Mouse (Mus musculus) frontal cortex, postnatal 14 days (tissue): Measurements from ENCODE around the gene Smap2.

Experiments
- DNase-seq, 2 experiments: peaks; one replicate each; pipeline ENCODE4 v3.0.0; 2022; ENCODE audit warnings: low spot score in 2 of 2

The Smap2 gene

DNA sequence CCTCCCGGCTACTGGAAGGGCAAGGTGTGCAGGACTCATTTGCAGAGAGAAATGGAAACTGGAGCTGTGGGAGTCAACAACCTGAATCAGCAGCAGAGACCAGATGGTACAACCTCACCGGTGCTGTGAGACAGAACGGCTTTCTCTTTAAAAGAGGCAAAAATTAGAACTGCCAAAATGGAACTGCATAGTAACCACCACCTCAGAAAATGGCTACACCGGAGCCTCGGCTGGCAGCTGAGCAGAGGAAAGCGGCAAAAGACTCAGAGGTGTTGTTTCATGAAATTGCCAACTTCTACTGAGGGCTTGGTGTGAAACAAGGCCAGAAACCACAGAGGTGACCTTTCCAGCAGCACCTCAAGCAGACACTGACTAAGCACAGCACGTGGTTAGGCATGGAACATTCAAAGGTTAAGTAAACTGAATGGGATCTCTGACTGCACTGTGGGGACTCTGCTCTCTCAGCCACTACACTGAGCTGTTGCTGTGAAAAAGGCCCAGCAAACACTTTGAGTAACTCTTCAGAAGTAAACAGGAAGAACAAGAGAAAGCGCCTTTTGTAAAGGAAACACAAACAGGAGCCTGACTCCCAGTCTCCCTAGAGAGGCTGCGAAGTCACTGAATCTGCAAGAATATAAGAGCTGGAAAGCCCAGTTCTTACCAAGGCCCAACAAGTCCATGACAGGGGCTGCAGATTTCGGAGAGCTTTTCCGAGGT, 42.2 kb downstream of the Smap2 start:
- no peak for DNase-seq

DNA sequence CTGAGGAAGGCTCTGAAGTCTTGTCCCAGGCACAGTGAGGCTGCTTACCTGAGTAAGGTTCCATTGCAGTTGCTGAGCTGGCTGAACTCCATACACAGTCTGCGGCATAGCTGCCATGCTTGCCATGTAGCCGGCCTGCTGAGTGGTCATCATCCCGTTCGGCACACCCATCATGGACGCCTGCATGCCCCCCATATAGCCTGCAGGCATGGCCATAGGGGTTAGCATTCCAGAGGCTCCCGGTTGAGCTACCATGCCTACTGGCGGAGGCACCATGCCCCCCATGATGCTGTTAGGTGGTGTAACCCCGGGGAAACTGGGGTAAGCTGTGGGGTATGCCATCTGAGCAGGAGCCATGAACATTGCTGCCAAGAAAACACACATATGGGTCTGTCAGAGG, 45.2 kb downstream of the Smap2 start:
- no peak for DNase-seq

DNA sequence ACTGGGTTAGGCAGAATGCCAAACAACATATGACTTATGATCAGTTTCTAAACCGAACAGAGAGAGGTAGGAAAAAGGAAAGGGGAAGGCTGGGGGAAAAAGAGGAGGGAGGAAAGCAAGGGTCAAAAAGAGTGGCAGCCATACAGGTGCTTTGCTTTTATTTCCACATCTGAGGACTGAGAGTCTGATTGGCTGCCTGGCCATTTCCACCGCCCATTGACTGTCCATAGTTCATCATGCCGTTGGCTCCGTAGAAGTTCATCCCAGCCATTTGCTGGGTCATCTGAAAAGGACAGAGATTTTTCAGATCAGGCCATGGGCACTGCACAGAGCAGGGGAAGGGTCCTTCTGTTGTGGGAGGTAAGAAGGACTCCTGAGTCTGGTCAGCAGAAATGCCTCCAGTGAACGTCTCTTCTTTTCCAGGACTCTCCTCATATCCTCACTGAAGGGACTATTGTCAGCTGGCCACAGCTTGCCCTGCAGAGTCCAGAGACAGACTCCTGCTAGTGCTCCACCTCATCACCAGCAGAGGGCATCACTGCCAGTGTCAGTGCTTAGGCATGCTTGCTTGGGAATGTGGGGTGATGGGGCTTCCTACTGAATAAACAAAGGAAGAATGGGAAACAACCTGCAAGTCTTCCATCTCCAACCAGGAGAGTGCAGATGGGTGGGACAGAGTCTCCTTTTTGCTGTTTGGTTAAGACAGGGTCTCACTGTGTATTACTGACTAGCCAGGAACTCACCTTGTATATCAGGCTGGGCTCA, 47.5 kb downstream of the Smap2 start:
- peak in 1 of 2 experiments; percentile 33 for DNase-seq

DNA sequence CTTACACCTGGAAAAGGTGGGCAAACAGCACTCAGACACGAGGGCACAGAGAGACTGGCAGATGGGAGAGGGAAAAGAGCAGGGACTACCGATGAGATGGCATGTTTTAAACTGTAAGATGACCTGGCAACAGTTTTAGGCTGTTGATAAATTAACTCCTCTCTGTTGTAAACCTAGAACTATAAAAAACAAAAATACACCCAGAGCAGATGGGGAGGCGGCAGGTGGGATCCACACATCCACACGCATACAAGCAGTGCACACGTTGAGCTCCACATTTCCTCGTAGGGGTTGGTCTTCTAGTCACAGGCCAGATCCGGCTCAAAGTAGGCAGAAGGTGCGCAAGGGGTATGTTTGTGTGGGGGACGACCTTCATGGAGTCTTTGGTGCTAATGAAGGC, 48.6 kb downstream of the Smap2 start:
- DNase-seq, result no peak

DNA sequence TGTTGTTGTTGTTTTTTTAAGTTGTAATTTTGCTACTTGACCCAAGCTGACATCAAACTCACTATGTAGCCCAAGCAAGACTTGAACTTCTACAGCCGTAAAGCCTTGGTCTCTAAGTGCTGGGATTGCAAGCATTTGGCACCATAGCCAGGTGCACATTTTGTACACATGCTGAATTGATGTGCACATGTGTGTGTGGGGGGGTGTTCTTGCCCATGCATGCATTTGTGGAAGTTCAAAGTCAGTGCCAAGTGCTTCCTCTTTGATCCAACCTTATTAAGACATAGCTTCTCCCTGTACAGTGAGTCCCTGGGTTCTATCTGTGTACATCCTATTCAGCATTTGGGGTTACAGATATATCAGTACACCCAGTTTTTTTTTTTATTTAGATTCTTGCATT, 61.5 kb downstream of the Smap2 start:
- no peak for DNase-seq

DNA sequence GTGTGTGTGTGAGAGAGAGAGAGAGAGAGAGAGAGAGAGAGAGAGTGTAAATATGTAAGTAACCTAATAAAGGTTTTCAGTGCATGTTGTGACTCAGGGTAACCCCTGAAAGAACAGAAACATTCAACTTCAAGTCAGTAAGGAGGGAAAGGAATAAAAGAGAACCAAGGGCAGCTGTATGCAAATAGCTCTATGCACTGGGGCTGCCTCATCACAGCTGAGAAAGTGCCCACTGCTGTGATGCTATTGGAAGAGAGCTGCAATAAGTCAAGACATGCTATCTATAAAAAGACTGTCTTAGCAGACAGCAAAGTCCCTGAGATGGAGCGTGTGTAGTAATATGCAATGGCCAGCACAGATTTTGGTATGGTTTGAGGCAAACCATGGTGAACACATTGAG, 63.4 kb downstream of the Smap2 start:
- DNase-seq, result no peak

DNA sequence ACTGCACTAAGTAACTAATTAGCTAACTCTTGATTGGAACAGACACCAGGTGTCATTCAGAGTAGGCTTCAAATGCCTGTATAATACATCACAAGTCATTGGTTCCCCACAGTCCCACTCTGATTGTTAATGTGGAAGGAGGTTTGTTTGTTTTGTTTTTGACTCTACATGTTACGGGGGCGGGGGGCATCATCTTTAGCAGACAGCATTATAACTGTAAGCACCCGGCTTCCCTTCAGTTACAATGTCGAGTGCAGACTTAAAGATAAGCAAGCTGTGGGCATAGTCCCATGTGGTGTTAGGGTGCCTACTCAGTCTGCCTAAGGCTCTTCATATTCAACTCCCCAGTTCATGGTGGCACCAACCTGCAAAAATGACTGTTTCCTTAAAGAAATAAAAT, 64.0 kb downstream of the Smap2 start:
- no peak for DNase-seq

DNA sequence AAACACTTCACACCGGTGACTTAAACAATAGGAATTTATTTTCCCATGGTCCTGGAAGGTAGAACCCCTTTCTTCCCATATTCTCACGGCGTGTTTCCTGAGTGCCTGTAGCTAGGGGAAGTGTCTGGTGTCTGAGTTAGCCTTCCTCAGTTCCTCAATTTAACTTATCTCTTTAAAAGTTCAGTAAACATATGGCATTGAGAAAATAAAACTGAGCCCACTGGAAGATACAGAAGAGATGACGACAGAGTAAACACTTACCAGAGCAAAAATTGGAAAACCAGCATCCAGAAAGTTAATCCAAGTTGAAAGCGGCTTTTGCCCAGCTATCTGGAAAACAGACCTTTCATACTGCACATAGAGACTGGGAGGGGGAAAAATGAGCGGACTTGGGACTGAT, 64.9 kb downstream of the Smap2 start:
- DNase-seq, result no peak

DNA sequence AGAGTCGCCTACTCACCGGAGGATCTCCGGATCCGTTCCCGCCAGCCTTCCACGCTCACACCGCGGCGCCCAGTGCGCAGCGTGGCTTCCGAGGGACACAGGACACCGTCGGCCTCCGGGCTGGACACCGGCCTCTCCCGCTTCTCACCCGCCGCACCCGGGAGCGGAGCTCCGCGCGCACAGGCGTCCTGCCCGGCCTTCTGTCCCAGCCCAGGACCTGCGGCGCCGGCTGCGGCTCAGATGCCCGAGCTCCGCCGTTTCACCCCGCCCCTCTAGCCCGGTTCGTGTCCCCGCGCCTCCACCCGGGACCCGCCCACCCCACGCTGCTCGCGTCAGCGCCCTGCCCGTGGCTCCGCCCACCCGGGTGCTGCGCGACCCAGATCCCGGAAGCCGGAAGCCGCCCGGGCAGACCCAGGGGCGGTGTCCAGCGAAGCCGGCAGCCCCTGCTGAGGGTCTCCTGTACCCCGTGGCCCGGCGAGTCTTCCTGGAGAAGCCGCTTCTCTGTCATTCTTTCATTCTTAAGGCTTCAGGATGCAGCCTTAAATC, 65.5 kb downstream of the Smap2 start, which contains the start of gene Zfp69:
Gene Zfp69 (minus strand): TSS at position 272 of the 546 bp plus-strand sequence.
- peak; percentile 54 to 76 for DNase-seq

DNA sequence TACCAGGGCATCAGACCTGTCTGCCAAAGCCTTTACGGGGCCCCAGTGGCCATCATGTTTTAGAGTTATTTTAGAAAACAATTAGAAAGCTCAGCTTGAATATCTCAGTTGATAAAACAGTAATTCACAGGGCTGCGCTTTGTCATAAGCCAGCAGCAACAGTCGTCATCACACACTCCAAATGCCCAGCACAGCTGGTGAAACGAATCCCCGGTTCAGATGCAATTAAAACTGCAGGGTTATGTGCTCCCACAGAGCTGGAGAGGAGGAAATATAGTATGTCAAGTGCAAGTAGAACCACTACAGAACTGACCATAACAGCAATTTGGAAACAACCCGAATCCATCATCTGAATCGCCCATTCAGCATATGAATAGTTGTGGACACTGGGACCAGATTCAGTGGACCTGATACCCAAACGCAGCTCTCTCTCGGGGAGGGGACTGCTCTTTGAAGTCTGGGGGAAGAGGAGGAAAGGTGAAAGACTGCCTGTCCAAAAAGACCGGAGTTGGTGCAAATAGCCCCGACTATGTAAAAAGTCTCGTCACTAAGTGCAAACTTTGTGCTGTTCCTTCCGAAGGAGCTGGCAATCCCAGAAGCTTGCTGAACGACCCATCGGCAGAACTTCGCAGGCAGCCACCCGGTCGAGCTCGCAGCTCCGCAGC, 66.2 kb downstream of the Smap2 start:
- no peak for DNase-seq

DNA sequence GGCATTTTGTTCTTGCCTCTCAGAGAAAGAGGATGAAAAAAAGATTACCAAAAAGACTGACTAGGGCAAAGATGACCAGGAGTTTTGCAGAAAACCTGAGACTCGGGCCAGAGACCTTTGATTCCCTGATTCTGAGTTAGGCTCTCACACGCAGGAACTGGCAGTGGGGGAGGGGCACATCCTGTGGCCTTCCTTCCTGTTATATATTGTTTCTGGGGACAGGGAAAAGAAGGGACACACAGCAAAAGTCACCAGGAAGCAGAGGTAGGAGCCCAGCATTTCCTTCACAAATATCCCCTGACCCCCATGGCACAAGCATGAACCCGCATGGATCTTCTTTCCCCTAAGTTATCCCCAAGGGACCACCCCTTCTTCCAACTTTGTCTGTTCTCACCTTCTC, 68.1 kb downstream of the Smap2 start:
- no peak for DNase-seq

DNA sequence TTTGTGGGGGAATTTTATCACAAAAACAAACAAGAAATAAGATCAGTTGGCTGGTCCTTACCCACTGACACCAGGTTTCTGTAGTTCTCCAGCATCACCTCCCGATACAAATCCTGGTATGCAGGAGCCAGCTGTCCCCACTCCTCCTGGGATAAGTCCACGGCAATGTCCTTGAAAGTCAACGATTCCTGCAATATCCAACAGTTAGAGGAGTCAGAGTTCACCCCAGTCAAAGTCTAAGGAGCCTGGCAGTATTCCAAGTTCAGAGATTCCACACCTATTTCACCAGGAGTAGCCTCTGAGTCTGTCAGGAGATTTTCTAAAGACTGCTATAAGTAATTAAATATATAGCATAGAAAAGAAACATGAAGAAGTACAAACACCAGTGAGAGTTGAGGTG, 82.0 kb downstream of the Smap2 start:
- DNase-seq, result no peak

DNA sequence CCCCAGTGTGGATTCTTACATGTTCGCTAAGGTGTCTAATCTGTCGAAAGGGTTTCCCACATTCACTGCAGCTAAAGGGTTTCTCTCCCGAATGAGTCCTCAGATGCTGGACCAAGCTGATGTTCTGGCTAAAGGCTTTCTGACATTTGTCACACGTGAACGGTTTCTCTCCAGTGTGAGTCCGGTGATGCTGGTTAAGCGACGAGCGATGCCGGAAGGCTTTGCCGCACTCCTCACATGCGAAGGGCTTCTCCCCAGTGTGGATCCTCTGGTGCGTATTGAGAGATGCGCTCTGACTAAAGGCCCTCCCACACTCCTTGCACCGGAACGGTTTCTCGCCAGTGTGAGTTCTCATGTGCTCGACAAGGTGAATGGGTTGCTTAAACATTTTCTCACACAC, 86.3 kb downstream of the Smap2 start:
- no peak for DNase-seq

DNA sequence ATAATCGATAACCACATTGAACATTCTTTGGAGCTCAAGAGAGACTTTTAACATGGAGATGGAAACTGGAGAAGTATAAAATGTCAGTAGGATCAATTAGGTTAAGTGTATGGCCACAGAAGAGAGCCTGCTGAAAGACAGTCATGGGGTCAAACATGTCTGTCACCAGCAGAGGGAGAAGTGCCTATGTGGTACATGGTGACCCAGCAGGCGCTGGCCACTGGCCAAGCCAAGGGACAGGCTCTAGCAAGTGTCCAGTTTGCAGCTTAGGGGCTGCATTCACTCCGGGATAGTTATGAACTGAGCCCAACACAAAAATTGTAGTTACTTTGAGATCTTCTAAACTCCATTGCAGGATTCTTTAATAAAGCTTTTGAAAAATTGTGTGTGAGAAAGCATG, 88.4 kb downstream of the Smap2 start:
- no peak for DNase-seq

DNA sequence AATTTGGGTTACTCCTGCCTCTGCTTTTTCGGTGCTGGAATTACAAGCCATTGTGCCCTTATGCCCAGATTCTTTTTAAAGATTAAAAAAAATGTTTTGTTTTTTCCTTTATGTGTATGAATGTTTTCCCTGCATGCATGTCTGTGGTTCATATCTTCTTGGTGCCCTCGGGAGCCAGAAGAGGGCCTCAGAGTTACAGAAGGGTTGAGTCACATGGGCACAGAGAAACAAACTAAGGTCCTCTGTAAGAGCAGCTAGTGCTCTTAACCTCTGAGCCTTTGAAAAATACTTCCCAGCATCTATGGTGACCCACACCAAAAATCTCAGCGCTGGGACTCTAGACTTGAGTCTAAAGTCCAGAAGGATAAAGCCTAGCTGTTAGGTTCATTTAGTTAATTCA, 91.7 kb downstream of the Smap2 start:
- DNase-seq, result no peak

DNA sequence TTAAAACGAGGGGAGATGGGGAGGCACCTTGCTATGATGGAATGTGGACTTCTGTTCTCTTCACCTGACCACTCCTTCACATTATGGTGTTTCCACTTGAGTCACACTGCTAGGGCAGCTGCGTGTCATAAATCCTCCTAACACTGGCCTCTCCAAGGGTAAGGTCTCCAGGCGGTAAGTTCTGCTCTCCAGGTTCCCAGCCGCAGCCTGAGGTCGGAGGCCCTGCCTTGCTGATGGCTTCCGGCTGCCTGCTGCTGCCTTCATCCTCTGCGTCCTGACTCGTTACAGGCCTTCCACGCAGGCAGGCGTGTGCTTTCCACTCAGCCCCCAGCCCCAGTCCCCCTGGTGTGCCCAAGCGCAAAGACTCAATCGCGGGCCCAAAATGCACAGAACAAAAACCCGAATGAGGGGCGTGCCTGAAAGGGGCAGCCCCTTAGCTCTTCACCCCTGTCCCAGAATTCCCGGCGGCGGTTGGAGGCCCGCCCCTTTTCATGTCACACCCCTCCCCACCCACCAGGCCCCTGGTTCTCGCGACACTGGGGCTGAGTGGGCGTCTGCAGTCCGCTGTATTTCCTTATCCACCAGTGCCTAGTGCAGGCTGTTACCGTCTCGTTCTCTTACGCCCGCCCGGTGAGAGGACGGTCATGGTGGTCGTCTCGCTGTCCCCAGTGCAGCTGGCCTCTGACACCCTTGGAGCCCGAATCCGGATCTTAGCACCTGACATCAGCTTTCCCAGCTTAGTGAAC, 92.3 kb downstream of the Smap2 start, which contains the start of gene Exo5:
Gene Exo5 (minus strand): TSS at position 464 of the 746 bp plus-strand sequence.
- peak; percentile 85 to 87 for DNase-seq

DNA sequence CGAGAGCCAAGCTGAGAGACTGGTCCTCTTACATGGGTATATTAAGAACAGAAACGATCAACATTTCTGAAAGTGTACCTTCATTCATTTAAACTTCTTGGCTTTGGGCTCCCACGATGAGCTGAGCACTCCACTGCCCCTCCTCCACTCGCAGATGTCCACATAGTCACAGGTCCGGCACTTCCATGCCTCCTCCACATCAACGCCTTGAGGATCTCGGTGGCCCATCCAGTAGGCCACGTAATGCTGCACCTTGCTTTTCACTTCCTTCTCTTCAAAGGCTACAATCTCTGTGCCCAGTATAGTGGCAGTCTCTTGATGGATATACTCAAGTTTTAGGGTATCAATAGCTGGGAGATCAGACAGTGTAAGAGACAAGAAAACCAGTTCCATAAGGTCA, 95.6 kb downstream of the Smap2 start:
- DNase-seq, result no peak
